In the genomic region with DNA sequence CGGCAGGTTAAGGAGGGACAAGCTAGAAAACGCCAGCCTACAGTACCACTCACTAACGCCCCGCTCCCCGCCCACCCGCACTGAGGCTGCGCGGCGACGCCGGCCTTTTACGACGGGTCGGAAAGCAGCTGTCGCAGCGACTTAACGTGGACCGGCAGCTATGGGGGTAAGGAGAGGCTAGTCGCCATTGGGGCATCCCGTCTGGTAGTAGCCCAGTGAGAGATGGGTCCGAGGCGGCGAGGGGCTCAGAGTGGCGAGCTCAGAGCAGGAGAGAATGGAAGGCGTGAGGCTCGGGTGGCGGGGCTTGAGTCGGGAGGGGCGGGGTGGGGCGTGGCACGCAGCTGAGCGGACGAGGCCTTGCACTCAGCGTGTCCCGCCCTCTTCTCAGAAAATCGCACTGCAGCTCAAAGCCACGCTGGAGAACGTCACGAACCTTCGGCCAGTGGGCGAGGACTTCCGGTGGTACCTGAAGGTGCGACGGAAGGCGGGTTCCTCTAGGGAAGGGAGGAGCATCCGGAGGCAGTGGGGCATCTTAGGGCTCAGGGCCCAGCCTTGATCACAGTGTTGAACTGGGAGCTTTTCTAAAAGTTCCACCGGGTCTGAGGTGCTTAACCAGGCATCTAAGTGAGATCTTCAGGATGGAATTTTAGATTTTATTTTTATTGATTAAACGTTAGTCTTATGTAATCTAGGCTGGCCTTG, we compare ENCODE assay signal across 1 mouse cellular context.
TF ChIP-seq lines count a peak whose summit lies in the region.

A gene (plus strand): TSS at position 83 of the 702 bp plus-strand sequence.

TF ChIP-seq in MEL, 35 proteins besides CTCF, POLR2A, EP300 and RAD21 (continued from another document):
- TF ChIP-seq GABPA (IDR thresholded peaks at IDR 0.05; ENCODE audit: low read depth, low read length) (no peak), TAL1 (IDR thresholded peaks at IDR 0.05; ENCODE audit: low read length) (no peak), JUND (IDR thresholded peaks at IDR 0.05; ENCODE audit: low read depth, low read length) (no peak), MYB (IDR thresholded peaks at IDR 0.05; ENCODE audit: low read depth, low read length) (no peak), GATA1 (IDR thresholded peaks at IDR 0.05; ENCODE audit: low read depth, low read length) (no peak), MYC (IDR thresholded peaks at IDR 0.05; ENCODE audit: low read depth, low read length) (peak; percentile 74; the same call in 1 of the 2 replicates), RCOR1 (IDR thresholded peaks at IDR 0.05; ENCODE audit: low read depth, low read length) (0 out of 2 replicates have a peak, but pooled peaks have one; percentile 26), TBP (IDR thresholded peaks at IDR 0.05; ENCODE audit: low read depth, low read length) (peak; percentile 81), POLR2AphosphoS5 (IDR thresholded peaks at IDR 0.05; ENCODE audit: borderline replicate concordance, low read depth, low read length) (no peak), NRF1 (IDR thresholded peaks at IDR 0.05; ENCODE audit: insufficient read depth, low read depth, low read length, poor library complexity, severe bottlenecking) (peak; percentile 85), CHD1 (IDR thresholded peaks at IDR 0.05; ENCODE audit: low read depth, low read length) (no peak), ETS1 (IDR thresholded peaks at IDR 0.05; ENCODE audit: low read depth, low read length) (peak; percentile 49; the same call in 1 of the 2 replicates), BHLHE40 (IDR thresholded peaks at IDR 0.05; ENCODE audit: borderline replicate concordance, low read depth, low read length) (no peak), MAFK (IDR thresholded peaks at IDR 0.05; ENCODE audit: borderline replicate concordance, low read depth, low read length) (no peak)
